Mouse (Mus musculus) thymus, adult 2 months (tissue): ENCODE measurements around the gene Arl4a. TPM values are rescaled to one million over a fixed set of nuclear protein-coding genes. Genes with fewer than 3 reads are reported as not detected.

Source experiments
- DNase-seq: peaks from one replicate; pipeline ENCODE4 v3.0.0; 2021
- H3K27ac ChIP-seq: fragments of 200-500 bp; 2 replicates; pipeline ENCODE4 v1.5.1; 2012; ENCODE audit warnings: low read length, control low read depth; ENCODE audit not compliant: control insufficient read depth, insufficient read depth
- H3K27me3 ChIP-seq: fragments of 200-500 bp; 2 replicates; pipeline ENCODE4 v1.6.1; 2012; ENCODE audit warnings: mild to moderate bottlenecking, low read length, moderate library complexity, mixed read lengths; ENCODE audit not compliant: control insufficient read depth, insufficient read depth
- H3K36me3 ChIP-seq: fragments of 200-500 bp; 2 replicates; pipeline ENCODE4 v1.6.1; 2012; ENCODE audit warnings: mild to moderate bottlenecking, low read length, moderate library complexity; ENCODE audit not compliant: control insufficient read depth, insufficient read depth
- H3K4me1 ChIP-seq: fragments of 200-500 bp; replicated peaks from 2 replicates; pipeline ENCODE4 v1.6.1; 2012; ENCODE audit warnings: low read length; ENCODE audit not compliant: control insufficient read depth, insufficient read depth
- H3K4me3 ChIP-seq: fragments of 200-500 bp; 2 replicates; pipeline ENCODE4 v1.5.1; 2012; ENCODE audit warnings: mild to moderate bottlenecking, low read length, control low read depth, moderate library complexity; ENCODE audit not compliant: control insufficient read depth, insufficient read depth
- CTCF ChIP-seq: fragments of 200-500 bp; IDR thresholded peaks from 2 replicates; pipeline ENCODE4 v1.5.1; 2012; ENCODE audit warnings: mild to moderate bottlenecking, control low read depth, low read length, moderate library complexity, borderline replicate concordance; ENCODE audit not compliant: control insufficient read depth, poor library complexity, insufficient read depth; ENCODE audit errors: extremely low read depth
- POLR2A ChIP-seq: fragments of 200-500 bp; IDR thresholded peaks from 2 replicates; pipeline ENCODE4 v1.6.1; 2012; ENCODE audit warnings: mild to moderate bottlenecking, low read length, control low read depth, moderate library complexity; ENCODE audit not compliant: control insufficient read depth, poor library complexity, insufficient read depth; ENCODE audit errors: extremely low read depth
- WGBS: fragments of 180-500 bp; shearing (Covaris S2); methylation state at CpG from one replicate; pipeline ENCODE4 v1.1.7; 2018; 5-methylcytosine and 5-hydroxymethylcytosine counted together
- polyA plus RNA-seq: library from polyadenylated mRNA; depleted of rRNA; stranded (reverse); fragments of >200 nt; gene quantifications from 2 replicates; pipeline ENCODE4 v1.2.3, GENCODE M21; 2012; rRNA removed

The Arl4a gene
- polyA plus RNA-seq, 1 experiment: 5.6 TPM

DNA sequence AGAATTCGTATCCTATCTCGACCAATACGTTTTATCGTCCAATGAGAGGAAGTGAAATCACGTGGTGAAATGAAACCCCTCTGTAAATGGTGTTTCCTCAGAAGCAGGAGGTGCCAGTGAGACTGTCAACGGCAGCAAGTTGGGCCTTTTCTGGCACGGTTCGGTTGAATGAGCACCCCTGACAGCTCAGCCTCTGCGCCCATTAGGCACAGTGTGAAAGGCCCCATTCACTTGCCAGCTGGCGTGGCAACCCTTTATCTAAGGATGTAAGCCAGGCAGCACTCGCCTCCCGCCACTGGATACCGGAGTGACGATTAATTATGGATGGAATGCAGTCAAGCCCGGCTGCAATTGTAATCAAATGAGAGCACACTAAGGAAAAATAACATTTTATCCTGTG is 81.4 kb downstream of the Arl4a start:
- Histone ChIP-seq H3K27ac (no peak overlapping the region), H3K4me3 (no peak overlapping the region), H3K27me3 (no peaks in the 10 kb centered on the region), H3K4me1 (no peaks in the 10 kb centered on the region), H3K36me3 (no peaks in the 10 kb centered on the region)
- 92% methylated on average over 15 of the region's 15 CpGs for WGBS
- TF ChIP-seq POLR2A: no peak
- no peak for TF ChIP-seq CTCF
- no peak for DNase-seq

Other genes with a start within 250 kb of the Arl4a start
- 7.9 and 10.0 TPM in 2 replicates for gene Scin, start 96.2 kb upstream of the Arl4a start, polyA plus RNA-seq
- gene Lsmem1, start 161.5 kb upstream of the Arl4a start, polyA plus RNA-seq: 0.99 and 2.0 TPM in 2 replicates
- gene Ifrd1, start 210.5 kb upstream of the Arl4a start, polyA plus RNA-seq: 23.4 and 27.9 TPM in 2 replicates